Mouse (Mus musculus) intestine, embryonic 16.5 days (tissue): ENCODE results near the gene Nol3. TPM values are rescaled to one million over a fixed set of nuclear protein-coding genes. Genes with fewer than 3 reads are reported as not detected.

Experiments used
- ATAC-seq: fragments of 200-750 bp; cut with Nextera tagmentation; 2 replicates; pipeline ENCODE4 v1.8.0; 2017; ENCODE audit warnings: moderate TSS enrichment, moderate library complexity
- H3K27ac ChIP-seq: fragments of 300-500 bp; sonication (generic); 2 replicates; pipeline ENCODE4 v1.5.1; 2014; ENCODE audit warnings: mild to moderate bottlenecking, low read length
- H3K27me3 ChIP-seq: fragments of 300-500 bp; sonication (generic); replicated peaks from 2 replicates; pipeline ENCODE4 v1.6.1; 2014; ENCODE audit warnings: low read length, control low read depth, mixed read lengths; ENCODE audit not compliant: control insufficient read depth, insufficient read depth
- H3K36me3 ChIP-seq: fragments of 300-500 bp; sonication (generic); 2 replicates; pipeline ENCODE4 v1.6.1; 2014; ENCODE audit warnings: low read length, control low read depth; ENCODE audit not compliant: control insufficient read depth, insufficient read depth
- H3K4me1 ChIP-seq: fragments of 300-500 bp; sonication (generic); 2 replicates; pipeline ENCODE4 v1.6.1; 2014; ENCODE audit warnings: low read length, control low read depth, mixed read lengths; ENCODE audit not compliant: control insufficient read depth, insufficient read depth
- H3K4me2 ChIP-seq: fragments of 300-500 bp; sonication (generic); 2 replicates; pipeline ENCODE4 v1.6.1; 2014; ENCODE audit warnings: low read depth, low read length, control low read depth
- H3K4me3 ChIP-seq: fragments of 300-500 bp; sonication (generic); 2 replicates; pipeline ENCODE4 v1.5.1; 2014; ENCODE audit warnings: mild to moderate bottlenecking, low read length
- H3K9ac ChIP-seq: fragments of 300-500 bp; sonication (generic); 2 replicates; pipeline ENCODE4 v1.6.1; 2014; ENCODE audit warnings: low read depth, low read length
- H3K9me3 ChIP-seq: fragments of 300-500 bp; sonication (generic); 2 replicates; pipeline ENCODE4 v1.6.1; 2016; ENCODE audit warnings: low read length, control low read depth; ENCODE audit not compliant: control insufficient read depth
- WGBS: fragments of 180-500 bp; shearing (Covaris S2); extraction: QIAGEN DNeasy Blood & Tissue Kit; methylation state at CpG from one replicate; pipeline ENCODE4 v1.1.7; 2014; 5-methylcytosine and 5-hydroxymethylcytosine counted together
- microRNA counts: library from miRNA; unstranded; fragments of <30 nt; microRNA quantifications from one replicate; lab custom pipeline; 2016
- microRNA-seq: library from miRNA; unstranded; fragments of <30 nt; microRNA quantifications from one replicate; pipeline ENCODE4, GENCODE M21; 2016
- polyA plus RNA-seq: library from polyadenylated mRNA; unstranded; fragments of >200 nt; fragmentation: Nextera tagmentation; extraction: Ambion mirVana; gene quantifications from 2 replicates; pipeline ENCODE4 v1.2.1, GENCODE M21; 2015

Nol3 gene
- polyA plus RNA-seq, 1 experiment from 2014 or later: 1.4 TPM

DNA sequence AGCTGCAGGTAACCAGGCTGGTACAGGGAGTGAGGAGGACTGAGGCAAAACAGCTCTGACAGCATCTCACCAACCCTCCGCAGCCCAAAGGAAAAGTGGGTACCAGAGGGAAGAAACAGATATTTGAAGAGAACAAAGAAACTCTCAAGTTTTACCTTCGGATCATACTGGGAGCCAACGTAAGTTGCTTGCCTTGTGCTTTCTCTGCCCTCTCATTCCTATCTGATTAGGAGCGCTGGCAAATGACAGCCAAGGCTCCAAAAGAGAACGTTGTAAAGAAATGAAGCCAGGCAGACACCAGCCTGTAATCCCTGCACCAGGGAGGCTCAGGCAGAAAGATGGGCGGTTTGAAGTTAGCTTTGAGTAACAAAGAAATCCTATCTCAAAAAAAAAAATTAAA, 51.0 kb downstream of the Nol3 start:
- WGBS: 32% methylated on average over 6 of the region's 6 CpGs
- ATAC-seq: no peak
- Histone ChIP-seq H3K4me3 (peak overlapping the region; percentile 88), H3K27me3 (no peaks in the 10 kb centered on the region), H3K36me3 (peaks cover 23% of the 10 kb centered on the region), H3K9ac (peak overlapping the region; percentile 88), H3K4me1 (peaks cover 23% of the 10 kb centered on the region), H3K4me2 (peak overlapping the region; percentile 68), H3K9me3 (no peaks in the 10 kb centered on the region), H3K27ac (peak overlapping the region; percentile 87; the same call in 1 of the 2 replicates)

GRCm38 (mm10) chr8:105330325-105330724, 54.4 kb downstream of the Nol3 start:
- Histone ChIP-seq H3K4me1 (peaks cover 19% of the 10 kb centered on the region), H3K9ac (no peak overlapping the region), H3K9me3 (no peaks in the 10 kb centered on the region), H3K4me2 (no peak overlapping the region), H3K27ac (no peak overlapping the region), H3K27me3 (no peaks in the 10 kb centered on the region), H3K36me3 (peaks cover 29% of the 10 kb centered on the region), H3K4me3 (no peak overlapping the region)
- 76% methylated on average over 12 of the region's 12 CpGs for WGBS
- ATAC-seq: 0 out of 2 replicates have a peak, but pooled peaks have one; percentile 2

DNA sequence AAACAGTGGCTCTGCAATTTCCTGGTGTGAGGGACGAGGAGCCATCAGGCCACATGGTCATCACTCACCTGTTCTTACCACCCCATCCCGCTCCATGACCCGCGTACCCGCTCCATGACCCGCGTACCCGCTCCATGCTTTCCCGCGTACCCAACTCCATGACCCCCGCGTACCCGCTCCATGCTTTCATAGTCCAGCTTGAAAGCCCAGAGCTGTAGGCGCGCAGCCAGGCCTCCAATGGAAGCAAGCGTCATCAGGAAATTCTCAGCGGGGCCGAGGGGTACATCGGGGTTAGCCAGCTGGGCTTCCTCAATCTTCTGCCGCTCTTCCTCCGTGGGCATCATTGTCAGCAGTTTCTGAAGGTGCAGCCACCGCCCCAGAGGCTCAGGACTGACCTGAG, 55.5 kb downstream of the Nol3 start:
- Histone ChIP-seq H3K4me1 (peaks cover 16% of the 10 kb centered on the region), H3K9me3 (no peaks in the 10 kb centered on the region), H3K9ac (no peak overlapping the region), H3K27me3 (no peaks in the 10 kb centered on the region), H3K4me2 (no peak overlapping the region), H3K36me3 (peaks cover 32% of the 10 kb centered on the region), H3K27ac (no peak overlapping the region), H3K4me3 (no peak overlapping the region)
- no peak for ATAC-seq
- 96% methylated on average over 22 of the region's 22 CpGs for WGBS

MicroRNAs encoded within 50 kb of the gene (microRNA counts, 519-probe panel; counts per million panel counts)
- microRNA mmu-miR-328 (lab: Ali Mortazavi, UCI): 2,231 counts per million, percentile 52 among the panel's probes with 10 or more counts

Small RNA genes within 50 kb of the gene (microRNA-seq; reads per million reads assigned to microRNA genes)
- gene Gm27320: not detected
- 175 reads per million, percentile 55 among the genes with 10 or more reads in this experiment for gene Mir328

Other genes with a start within 250 kb of the Nol3 start
- not detected in 2 replicates for gene Ces3a, start 227.5 kb upstream of the Nol3 start, polyA plus RNA-seq
- not detected in 2 replicates for gene Ces3b, start 192.4 kb upstream of the Nol3 start, polyA plus RNA-seq
- not detected in 2 replicates for gene Ces4a, start 144.3 kb upstream of the Nol3 start, polyA plus RNA-seq
- 27.4 and 28.2 TPM in 2 replicates for gene Cbfb, start 105.5 kb upstream of the Nol3 start, polyA plus RNA-seq
- 20.6 and 21.7 TPM in 2 replicates for gene D230025D16Rik, start 51.0 kb upstream of the Nol3 start, polyA plus RNA-seq
- 16.2 and 17.5 TPM in 2 replicates for gene B3gnt9, start 21.0 kb upstream of the Nol3 start, polyA plus RNA-seq
- 44.9 and 46.0 TPM in 2 replicates for gene Tradd, start 11.5 kb upstream of the Nol3 start, polyA plus RNA-seq
- gene Fbxl8, start 11.5 kb upstream of the Nol3 start, polyA plus RNA-seq: 6.0 and 6.8 TPM in 2 replicates
- 0.17 and 0.18 TPM in 2 replicates for gene Hsf4, start 6.3 kb upstream of the Nol3 start, polyA plus RNA-seq
- gene 4931428F04Rik, start 13.7 kb downstream of the Nol3 start, polyA plus RNA-seq: 6.7 and 7.2 TPM in 2 replicates
- 6.6 and 7.4 TPM in 2 replicates for gene Exoc3l, start 20.0 kb downstream of the Nol3 start, polyA plus RNA-seq
- 86.7 and 89.2 TPM in 2 replicates for gene E2f4, start 21.5 kb downstream of the Nol3 start, polyA plus RNA-seq
- 28.0 and 30.3 TPM in 2 replicates for gene Elmo3, start 29.5 kb downstream of the Nol3 start, polyA plus RNA-seq
- gene Lrrc29, start 50.1 kb downstream of the Nol3 start, polyA plus RNA-seq: 1.5 and 1.8 TPM in 2 replicates
- 141 and 142 TPM in 2 replicates for gene Tmem208, start 50.2 kb downstream of the Nol3 start, polyA plus RNA-seq
- 1.4 and 1.8 TPM in 2 replicates for gene Fhod1, start 71.8 kb downstream of the Nol3 start, polyA plus RNA-seq
- 0.93 and 1.1 TPM in 2 replicates for gene Slc9a5, start 72.7 kb downstream of the Nol3 start, polyA plus RNA-seq
- gene Plekhg4, start 97.1 kb downstream of the Nol3 start, polyA plus RNA-seq: 0.06 and 0.15 TPM in 2 replicates
- gene Kctd19, start 137.4 kb downstream of the Nol3 start, polyA plus RNA-seq: 0.04 TPM in 1 of 2 replicates, not detected in the other
- gene Lrrc36, start 137.4 kb downstream of the Nol3 start, polyA plus RNA-seq: 0.07 TPM in 1 of 2 replicates, not detected in the other
- 41.9 and 42.3 TPM in 2 replicates for gene Tppp3, start 195.4 kb downstream of the Nol3 start, polyA plus RNA-seq
- gene Zdhhc1, start 220.8 kb downstream of the Nol3 start, polyA plus RNA-seq: 17.5 and 18.5 TPM in 2 replicates
- gene Hsd11b2, start 242.6 kb downstream of the Nol3 start, polyA plus RNA-seq: 1.9 and 2.3 TPM in 2 replicates